Mouse (Mus musculus): ENCODE data around the gene Itga7.

- TF ChIP-seq CTCF (conservative IDR thresholded peaks at IDR 0.05; ENCODE audit: insufficient read depth, insufficient read length, low read depth, low read length): no peak
- no peak for TF ChIP-seq POLR2A (IDR thresholded peaks at IDR 0.05; ENCODE audit: low read depth, low read length)
Observed at GRCm38 (mm10) chr10:128929638-128930378, 3.8 kb upstream of the Itga7 start.

Measured in kidney, adult 2 months (tissue).